Mouse (Mus musculus): ENCODE data around the gene Acss2.
"Not testable (repeated sequence)": the region's sequence is repeated elsewhere in the genome, so short reads cannot be mapped to it uniquely, and the experiment has no call there.

Gene Acss2

DNA sequence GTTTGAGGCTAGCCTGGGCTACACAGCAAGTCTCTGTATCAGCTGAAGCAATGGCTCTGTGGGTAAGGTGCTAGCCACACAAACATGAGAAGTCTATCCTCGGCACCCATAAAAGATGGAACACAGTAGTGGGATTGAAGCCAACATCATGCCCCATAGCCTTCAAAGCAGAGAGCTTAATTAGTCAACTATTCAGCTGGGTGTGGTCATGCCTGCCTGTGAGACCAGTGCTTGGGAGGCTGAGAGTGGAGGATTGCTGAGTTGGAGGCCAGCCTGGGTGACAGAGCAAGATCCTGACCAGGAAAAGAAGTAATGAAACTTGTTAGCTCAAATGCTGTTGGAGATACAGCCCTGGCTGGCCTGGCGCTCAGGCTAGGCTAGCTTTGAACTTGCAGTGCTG lies 73.1 kb downstream of the Acss2 start:
- DNase-seq (ENCODE audit: low read depth), result no peak

- DNase-seq (ENCODE audit: low read depth), result no peak
These were observed 73.9 kb downstream of the Acss2 start for GRCm38 (mm10) chr2:155591676-155592075.

DNA sequence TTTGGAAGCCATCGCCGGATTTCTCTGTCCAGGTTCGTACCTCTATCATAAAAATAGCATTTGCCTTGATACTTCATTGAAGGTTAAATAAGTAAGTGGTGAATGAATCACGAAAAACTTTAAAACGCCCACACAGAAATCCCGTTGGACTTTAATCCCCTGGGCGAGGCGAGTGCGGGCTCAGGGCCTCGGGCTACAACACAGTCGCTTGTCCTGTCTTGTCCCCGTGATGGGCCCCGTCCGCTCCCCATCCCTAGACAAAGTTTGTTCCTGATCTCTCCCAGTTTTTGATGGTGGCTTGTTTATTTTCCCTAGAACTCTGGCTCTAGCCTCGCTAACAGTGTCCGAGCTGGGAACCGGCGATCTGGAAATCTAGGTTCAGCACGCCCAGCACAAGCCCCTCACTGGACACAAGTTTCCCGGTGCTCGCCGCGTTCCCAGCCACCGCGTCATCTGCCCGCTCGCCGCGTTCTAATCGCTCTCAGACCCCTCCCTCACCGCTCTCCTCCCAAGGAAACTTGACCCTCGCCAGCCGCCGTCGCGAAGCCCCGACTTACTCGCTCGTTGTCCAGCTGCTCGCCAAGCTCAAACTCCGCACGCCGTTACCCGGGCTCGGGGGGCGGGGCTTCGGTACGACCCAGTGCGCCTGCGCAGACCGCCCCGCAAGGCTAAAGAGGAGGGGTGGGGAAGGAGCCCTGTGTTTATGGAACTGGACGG lies 74.5 kb downstream of the Acss2 start, which contains the start of gene Gss:
TSS of gene Gss (minus strand) at position 674 of the 717 bp plus-strand sequence.
- peak; percentile 89 for DNase-seq (ENCODE audit: low read depth)

- DNase-seq (ENCODE audit: low read depth), result no peak
These were observed 75.1 kb downstream of the Acss2 start for GRCm38 (mm10) chr2:155592854-155593283.

DNA sequence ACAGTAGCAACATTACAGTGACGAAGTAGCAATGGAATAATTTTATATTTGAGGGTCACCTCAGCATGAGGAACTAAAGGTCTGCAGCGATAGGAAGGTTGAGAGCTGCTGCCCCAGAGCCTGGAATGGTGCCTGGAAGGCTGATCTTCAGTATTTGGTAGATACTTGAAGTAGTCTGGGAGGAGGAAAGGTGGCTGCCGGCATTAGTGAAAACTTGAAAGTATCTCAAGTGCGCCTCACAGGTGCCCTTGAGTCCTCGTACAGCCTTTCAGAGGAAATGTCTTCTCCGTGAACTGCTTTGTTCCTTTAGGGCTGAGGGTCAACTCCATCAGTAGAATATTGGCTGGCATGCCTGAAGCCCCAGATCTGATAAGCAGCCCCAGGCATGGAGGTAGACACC lies 77.8 kb downstream of the Acss2 start:
- no peak for DNase-seq (ENCODE audit: low read depth)

DNA sequence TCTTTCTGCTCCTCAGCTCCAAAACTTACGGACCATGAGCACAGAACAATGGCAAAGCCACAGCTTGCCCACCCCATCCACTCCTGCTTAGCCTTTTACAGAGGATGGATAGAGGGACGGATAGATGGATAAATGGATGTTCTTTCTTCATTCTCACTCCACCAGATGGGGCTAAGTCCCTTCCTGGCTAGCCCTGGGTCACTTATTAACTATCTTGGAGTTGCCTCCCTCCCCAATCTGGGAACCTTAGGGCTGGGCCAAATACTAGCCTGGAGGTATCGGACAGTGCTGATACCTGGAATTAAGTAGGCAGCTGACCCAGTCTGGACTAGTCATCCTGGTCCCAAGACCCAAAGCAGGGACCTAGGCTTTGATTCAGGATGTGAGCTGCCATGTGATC lies 86.0 kb downstream of the Acss2 start:
- no peak for DNase-seq (ENCODE audit: low read depth)

DNA sequence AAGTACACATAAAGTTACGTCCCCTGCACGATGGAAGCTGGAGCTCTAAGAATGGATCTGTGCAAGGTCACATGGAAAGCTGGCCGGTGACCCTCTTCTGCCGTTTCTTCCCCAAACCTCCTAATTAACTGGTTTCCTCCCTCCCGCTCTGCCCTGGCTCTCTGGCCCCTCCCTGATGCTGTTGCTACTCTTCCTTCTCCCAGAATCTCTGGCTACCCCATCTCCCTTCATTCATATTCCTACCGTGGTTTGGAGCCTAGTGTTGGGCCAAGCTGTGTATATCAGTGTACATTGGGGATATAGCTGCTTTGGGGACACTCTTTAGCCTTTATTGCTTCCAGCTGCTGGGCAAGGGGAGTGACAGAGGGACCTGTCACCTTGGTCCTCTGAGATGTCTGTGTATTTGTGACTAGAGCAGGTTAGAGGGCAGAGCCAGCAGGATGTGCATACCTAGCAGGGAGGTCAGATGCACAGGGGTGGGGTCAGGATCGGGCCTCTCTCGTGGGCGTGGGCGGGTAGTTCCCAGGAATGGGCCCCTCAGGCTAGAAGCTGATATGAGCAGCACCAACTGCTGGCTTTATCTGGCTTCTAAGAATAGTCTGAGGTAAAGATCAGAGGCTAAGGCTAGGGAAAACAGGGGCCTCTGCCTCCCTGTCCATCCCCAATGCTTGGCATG lies 87.0 kb downstream of the Acss2 start:
- DNase-seq (ENCODE audit: low read depth), result peak; percentile 72

DNA sequence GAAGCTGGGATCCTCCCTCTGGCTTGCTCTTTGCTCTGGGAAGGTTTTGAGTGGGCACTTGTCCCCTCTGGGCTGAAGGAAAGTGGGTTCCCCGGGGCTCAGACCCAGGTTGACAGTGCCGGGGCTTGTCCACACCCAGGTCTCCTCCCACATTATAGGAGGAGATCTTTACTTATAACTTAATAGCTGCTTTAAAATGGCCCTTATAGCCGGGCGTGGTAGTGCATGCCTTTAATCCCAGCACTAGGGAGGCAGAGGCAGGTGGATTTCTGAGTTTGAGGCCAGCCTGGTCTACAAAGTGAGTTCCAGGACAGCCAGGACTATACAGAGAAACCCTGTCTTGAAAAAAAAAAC lies 87.5 kb downstream of the Acss2 start:
- not testable (repeated sequence) for DNase-seq (ENCODE audit: low read depth)

DNA sequence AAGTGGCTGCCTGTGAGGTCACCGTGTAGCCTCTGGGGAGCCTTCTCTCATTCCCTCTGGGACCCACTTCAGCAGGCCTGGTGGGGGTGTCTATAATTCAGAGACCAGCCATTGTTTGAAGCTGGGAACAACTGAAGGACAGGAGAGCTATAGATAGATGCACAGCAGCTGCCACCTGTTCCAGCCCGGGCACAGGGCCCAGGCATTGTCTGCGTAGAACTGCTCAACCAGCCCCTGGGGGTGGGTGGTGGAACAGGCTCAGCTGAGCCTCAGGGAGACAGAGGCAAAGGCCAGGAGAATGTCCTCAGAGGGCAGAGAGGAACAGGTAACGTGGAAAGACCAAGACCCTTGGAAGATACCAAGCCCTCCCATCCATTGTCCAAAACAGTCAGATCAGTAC lies 88.6 kb downstream of the Acss2 start:
- DNase-seq (ENCODE audit: low read depth), result no peak

DNA sequence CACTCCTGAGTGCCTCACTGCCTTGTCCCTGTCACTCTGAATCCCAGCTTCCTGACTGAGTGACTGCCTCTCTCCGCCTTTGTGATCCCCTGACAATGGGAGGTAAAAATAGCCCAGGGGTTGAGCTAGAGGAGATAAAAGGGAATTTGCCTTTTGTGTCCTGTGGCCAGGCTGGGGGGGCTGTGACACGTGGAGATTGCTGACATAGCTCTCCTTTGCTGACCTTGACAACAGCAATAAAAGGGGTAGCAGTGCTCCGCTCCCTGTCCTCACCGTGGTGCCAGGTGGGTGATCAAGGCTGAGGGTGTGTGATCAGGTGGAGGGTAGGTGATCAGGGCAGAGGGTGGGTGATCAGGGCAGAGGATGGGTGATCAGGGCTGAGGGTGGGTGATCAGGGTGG lies 93.2 kb downstream of the Acss2 start, which contains the start of gene Myh7b:
TSS of gene Myh7b (plus strand) at position 235 of the 400 bp plus-strand sequence.
- DNase-seq (ENCODE audit: low read depth), result no peak

DNA sequence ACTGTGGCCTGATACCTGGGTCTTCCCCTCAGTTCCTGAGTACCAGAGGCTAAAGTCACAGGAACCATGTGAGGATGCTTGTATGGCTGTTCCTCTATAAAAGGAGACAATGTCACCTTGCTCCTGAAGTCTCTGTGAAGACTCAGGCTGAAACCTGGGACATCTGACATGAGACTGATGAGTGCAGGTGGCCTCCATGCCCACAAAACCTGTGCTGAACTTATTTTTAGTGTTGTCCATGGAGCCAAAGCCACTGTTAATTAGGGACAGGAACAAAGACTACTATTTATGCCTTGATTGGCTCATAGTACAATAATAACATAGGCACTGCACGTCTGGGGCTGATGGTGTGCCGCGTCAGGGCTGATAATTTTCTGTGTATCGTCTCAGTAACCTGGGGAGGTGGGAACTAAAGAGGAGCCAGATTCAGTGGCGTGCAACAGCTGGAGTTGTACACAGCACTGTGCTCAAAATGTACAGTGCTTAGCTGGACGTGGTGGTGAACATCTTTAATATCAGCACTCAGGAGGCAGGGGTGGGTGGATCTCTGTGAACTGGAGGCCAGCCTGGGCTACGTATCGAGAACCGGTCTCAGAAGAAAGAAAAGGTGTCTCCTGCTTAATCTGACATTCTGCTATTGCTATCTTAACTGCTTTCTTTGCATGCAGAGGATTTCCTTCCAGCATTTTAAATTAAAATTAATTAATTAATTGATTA lies 94.2 kb downstream of the Acss2 start:
- DNase-seq (ENCODE audit: low read depth), result no peak

GRCm38 (mm10) chr2:155613326-155613755 lies 95.6 kb downstream of the Acss2 start:
- DNase-seq (ENCODE audit: low read depth), result peak; percentile 96

DNA sequence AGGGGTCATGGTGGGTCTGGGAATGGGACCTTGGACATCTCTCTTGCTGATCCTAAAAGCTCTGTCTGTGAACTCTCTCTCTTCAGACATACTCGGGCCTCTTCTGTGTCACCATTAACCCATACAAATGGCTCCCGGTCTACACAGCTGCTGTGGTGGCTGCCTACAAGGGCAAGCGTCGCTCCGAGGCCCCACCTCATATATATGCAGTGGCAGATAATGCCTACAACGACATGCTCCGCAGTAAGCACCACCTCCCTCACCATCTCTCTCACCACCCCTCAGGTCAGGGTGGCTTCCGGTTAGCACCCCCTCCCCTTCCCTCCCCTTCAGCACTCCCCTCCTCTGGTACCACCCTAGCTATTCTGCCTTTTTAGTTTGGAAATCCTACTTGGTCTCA lies 96.2 kb downstream of the Acss2 start:
- no peak for DNase-seq (ENCODE audit: low read depth)

DNA sequence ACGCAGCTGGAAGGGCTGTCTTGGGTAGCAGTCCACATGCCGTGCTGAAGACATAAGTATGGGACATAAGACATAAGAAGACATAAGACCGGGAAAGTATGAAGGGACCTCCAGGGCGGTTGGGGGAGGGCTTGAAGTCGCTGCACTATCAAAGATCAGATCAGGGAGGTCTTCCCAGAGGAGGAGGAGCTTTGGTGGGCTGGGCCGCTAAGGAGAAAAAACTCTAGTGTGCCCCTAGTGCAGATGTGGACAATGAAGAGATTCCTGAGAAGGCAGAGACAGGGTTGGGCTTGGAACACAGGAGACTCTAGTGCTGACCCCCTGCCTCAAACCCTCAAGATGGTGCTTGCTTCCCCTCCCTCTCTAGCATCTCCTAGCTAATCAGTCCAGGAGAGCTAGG lies 99.2 kb downstream of the Acss2 start:
- DNase-seq (ENCODE audit: low read depth), result no peak

GRCm38 (mm10) chr2:155619817-155620216 lies 102.1 kb downstream of the Acss2 start:
- peak; percentile 79 for DNase-seq (ENCODE audit: low read depth)

DNA sequence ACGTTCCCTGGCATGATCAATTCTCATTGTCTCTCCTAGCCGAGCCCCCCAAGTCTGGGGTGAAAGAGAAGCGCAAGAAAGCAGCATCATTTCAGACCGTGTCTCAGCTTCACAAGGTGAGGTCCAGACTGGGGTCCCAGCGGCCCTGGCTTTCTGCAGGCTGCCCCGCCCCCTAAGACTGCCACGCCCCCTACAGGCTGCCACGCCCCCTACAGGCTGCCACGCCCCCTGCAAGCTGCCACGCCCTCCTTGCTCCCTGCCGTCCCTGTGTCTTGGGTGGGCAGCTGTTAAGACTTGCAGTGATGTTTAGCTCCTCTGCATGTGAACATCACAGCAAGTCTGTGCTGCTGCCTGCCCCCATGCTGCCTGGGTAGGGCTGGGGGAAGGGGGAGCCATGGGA lies 104.9 kb downstream of the Acss2 start:
- DNase-seq (ENCODE audit: low read depth), result no peak

- no peak for DNase-seq (ENCODE audit: low read depth)
These were observed 106.2 kb downstream of the Acss2 start for GRCm38 (mm10) chr2:155623996-155624395.

DNA sequence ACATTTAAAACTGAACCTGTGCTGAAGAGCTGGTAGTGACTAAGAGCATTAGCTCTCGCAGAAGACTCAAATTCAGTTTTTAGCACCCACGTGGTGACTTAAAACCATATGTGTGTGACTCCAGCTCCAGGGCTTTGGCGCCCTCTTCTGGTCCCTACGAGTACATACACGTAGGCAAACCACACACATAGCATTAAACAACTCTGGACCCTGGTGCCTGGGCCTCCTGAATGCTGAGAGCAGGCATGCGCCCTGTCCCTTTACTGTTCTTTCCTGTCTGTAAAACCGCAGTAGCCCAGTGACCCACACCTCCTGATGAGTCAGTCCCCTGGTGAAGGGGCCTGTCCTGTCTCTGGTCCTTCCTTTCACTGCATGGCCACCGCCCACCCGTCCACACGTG lies 107.0 kb downstream of the Acss2 start:
- peak; percentile 83 for DNase-seq (ENCODE audit: low read depth)

GRCm38 (mm10) chr2:155626277-155626676 lies 108.5 kb downstream of the Acss2 start:
- DNase-seq (ENCODE audit: low read depth), result no peak

DNA sequence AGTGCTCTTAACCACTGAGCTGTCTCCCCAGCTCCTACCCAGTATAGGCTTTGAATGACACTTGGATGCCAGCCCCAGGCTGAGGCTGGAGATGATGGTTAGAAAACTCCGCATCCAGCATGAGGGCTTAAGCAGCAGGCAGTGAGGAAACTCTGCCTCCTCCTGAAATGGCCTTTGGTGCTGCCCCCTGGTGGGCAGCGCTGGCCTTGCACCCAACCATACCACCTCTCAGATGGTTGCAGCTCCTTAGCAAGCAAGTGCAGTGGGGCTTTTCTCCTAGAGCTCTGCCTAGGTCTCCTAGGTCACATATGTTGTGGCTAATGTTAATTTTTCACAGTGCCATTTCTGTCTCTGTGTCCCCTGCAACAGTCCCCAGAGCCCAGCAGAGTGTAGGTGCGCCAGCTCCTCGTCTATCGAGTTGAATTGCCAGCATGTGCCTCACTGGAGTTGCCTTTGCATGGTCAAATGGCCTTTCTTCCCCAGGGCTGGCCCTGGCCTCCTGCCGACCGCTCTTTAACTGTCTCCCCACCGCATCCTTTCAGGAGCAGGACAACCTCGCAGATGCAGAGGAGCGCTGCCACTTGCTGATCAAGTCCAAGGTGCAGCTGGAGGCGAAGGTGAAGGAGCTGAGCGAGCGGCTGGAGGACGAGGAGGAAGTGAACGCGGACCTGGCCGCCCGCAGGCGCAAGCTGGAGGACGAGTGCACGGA lies 109.4 kb downstream of the Acss2 start:
- DNase-seq (ENCODE audit: low read depth), result no peak

- no peak for DNase-seq (ENCODE audit: low read depth)
These were observed 110.4 kb downstream of the Acss2 start for GRCm38 (mm10) chr2:155628112-155628511.

GRCm38 (mm10) chr2:155628519-155628918 lies 110.8 kb downstream of the Acss2 start:
- no peak for DNase-seq (ENCODE audit: low read depth)

All from c-Kit-positive CD71-positive TER-119-negative erythroid progenitor cells, embryonic 14.5 days (primary cell).